Mouse (Mus musculus) adrenal gland, adult 8-10 months (tissue): Measurements from ENCODE around the gene Lrguk. TPM values are rescaled to one million over a fixed set of nuclear protein-coding genes. Genes with fewer than 3 reads are reported as not detected.

Source experiments
- DNase-seq: peaks from one replicate; pipeline ENCODE4 v3.0.0; 2022
- total RNA-seq, 4 experiments: library from RNA; stranded (reverse); gene quantifications; 2 replicates each; pipeline ENCODE4 v1.2.4; 2022

Lrguk gene
- 1 to 10 TPM in 2 of 4 experiments, under 1 TPM in 2; 0.63 to 1.7 (median 1.1) TPM for total RNA-seq

DNA sequence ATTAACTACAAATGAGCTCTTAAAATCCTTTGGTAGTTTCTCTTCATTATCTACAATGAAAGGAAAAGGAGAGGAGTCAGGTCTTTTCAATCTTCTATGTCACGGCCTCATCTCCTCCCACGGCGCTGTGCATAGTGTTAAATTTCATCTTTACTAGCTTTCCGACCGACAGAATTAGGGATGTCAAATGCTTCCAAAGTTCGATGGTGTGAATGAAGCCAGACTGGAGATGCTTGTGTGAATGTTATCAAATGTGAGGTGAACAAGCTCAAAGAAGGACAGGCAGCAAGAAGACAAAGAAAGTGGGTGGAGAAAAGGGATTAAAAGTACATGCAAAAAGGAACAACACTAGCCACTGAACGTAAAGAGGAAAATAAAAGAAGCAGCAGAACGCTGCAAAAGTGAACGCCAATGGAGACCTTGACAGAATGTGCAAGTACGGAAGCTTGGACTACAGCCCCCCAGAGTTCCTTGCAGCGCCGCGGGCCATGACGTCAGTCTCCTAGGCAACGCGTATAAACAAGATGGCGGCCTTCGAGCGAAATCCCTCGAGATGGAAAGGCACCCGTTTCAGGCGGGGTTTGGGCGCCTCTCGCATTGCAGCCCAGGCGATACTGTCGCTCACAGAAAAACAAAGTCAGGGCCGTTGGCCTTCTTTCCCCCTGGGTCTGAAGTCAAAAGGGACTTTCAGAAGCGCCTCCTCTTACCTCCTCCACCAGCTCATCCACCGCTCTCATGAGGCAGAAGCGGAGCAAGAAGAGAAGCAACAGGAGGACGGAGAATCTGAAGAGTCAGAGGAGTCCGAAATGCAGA, at the start of gene Lrguk:
TSS of gene Lrguk (plus strand) at position 516 of the 813 bp plus-strand sequence.
- peak; percentile 80 for DNase-seq

GRCm38 (mm10) chr6:33982709-33983108, 46.5 kb upstream of the Lrguk start:
- no peak for DNase-seq

- DNase-seq = no peak
Observed at GRCm38 (mm10) chr6:33987132-33987531, 42.1 kb upstream of the Lrguk start.

DNA sequence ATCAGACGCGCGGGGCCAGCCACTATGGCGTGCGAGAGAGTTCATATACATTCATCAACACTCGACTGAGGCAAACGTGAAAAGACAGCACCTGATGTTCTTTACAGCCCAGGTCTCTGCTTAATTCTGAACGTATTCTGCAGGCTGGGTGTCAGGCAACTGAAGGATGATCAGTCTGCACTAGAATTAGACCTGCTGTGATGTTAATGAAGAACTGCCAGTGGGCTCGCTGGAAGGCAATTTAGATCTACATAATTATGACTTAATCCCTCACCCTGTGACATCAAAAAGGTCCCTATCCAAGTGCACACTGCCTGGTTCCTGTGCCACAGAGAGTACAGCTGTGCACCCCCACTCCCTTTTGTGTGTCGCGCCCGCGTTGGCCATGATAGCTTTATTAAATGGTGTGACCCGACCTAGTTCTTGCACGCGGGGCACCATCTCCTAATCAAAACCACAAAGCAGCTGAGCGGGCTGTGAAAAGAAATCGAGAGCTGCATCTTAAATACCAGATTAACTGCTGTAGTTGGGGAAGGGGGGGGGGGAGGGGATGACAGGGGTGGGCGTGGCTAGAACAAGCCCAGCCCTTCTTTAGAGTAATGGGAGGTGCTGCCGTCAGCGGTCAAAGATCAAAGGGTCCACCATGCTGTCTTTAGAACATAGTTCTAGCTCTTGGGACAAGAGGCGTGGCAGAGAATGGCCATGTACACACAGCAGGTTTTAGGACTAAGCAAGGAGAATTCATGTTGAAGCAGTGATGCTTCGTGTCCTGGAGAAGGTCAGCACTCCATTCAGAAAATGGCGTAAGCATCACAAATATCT, 36.8 kb upstream of the Lrguk start:
- DNase-seq = no peak

- DNase-seq = no peak
Observed at GRCm38 (mm10) chr6:33993842-33994241, 35.4 kb upstream of the Lrguk start.

GRCm38 (mm10) chr6:33998590-33998989, 30.7 kb upstream of the Lrguk start:
- DNase-seq = no peak

- no peak for DNase-seq
Observed at GRCm38 (mm10) chr6:33999530-33999929, 29.7 kb upstream of the Lrguk start.

DNA sequence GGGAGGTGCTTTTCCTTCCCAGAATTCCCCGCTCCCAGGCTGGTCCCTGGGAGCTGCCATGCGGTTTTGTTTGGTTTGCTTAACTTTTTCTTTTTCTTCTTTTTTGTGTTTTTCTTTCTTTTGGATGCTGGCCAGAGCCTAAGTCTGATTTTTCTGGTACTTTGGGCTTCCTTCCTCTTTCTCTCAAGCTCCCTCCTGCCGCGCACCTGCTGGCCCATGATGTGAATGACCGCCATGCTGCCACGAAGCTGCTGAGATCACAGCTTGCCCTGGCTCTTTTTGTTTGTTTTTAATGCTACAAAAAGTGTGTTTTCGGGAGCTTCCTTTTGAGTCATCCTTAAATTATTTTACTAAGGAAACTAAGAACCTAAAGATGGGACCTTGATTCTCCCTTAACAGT, 28.6 kb upstream of the Lrguk start:
- DNase-seq = no peak

GRCm38 (mm10) chr6:34003033-34003432, 26.2 kb upstream of the Lrguk start:
- DNase-seq = no peak

DNA sequence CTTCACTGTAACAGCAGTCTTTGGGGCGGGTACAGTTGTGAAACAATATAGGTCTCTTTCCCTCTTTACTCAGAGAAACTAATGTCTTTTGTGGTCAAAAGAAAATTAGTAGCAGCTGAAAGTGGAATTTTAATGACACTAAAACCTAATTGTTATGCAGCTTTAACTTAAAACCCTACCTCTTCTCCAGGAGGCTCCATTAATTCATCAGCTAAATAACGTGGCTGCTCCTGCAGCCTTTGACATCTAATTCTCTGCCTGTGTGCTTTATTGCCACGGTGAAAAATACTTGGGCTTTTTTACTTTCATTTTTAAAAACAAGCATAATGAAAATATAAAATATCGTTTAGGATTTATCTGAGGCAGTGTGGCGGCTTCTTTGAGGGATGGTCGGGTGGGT, 15.8 kb upstream of the Lrguk start:
- no peak for DNase-seq

- no peak for DNase-seq
Observed at GRCm38 (mm10) chr6:34029746-34030027, 439 bp downstream of the Lrguk start.

DNA sequence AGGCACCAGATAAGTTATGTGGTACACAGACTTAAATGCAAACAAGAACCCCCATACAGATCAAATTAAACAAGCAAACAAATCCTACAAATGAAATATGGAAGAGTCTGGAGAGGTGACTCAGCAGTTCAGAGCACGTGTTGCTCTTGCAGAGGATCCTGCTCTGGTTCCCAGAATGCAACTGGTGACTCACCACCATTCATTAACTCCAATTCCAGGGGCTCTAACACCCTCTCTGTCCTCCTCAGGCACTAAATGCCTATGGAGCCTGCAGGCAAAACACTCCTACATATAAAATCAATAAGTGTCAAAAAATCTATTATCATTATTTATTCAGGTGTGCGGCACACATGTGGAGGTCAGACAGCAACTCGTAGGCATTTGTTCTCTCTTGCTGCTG, 4.8 kb downstream of the Lrguk start:
- DNase-seq = no peak

- no peak for DNase-seq
Observed at GRCm38 (mm10) chr6:34034577-34035461, 5.6 kb downstream of the Lrguk start.

DNA sequence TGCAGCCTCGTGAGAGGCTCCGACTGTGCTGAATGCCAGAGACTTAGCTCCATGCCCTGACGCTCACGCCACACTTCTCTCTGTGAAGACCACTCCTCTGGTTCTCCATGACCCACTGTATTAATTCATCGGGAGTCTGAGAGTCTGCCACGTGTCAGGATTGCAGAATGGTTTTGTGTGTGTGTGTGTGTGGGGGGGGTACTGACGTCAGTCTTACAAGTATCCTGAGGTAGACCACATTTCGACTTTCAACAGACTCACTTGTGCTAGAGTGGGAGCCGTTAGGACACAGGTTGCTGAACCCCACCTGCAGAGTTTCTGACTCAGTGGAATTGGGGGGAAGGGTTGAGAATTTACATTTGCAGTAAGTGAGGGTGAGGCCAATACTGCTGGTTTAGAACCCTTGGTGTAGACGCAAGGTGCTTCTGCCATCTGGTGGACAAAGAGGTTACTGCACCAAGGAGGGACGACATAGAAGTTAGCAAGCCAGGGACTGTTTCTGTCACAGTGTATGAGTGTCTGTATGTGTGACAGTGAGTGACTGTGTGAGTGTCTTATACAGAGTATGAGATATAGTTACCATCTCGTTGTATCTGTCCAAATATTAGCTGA, 11.5 kb downstream of the Lrguk start:
- DNase-seq = peak; percentile 46

DNA sequence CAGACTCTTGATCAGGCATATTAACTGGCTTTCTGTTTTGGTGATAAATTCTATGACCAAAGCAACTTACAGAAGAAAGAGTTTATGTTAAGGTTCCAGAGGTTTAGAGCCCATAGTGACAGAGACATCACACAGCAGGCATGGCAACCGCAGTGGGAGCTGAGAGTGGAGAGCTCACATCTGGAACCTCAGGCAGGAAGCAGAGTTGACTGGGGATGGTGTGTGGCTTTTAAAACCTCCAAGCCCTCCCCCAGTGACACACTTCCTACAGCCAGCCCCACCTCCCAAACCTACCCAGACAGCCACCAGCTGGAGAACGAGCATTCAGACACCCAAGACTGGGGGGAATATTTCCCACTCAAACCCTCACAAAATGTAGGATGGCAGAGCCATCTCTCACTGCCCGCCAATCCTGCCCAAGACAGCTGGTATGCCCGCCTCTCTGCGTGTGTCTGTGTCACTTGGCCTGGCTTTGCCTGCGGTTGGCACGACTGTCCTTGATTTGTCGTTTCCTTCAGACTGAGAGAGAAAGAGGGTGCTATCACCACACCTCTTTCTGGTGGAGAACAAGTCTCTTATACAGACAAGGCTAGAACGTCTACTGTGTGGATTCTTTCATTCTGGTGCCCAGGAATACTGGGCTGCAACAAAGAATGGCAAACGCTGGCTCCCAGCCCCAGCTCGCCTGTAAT, 12.5 kb downstream of the Lrguk start:
- DNase-seq = no peak

- no peak for DNase-seq
Observed at GRCm38 (mm10) chr6:34044228-34044811, 15.1 kb downstream of the Lrguk start.

DNA sequence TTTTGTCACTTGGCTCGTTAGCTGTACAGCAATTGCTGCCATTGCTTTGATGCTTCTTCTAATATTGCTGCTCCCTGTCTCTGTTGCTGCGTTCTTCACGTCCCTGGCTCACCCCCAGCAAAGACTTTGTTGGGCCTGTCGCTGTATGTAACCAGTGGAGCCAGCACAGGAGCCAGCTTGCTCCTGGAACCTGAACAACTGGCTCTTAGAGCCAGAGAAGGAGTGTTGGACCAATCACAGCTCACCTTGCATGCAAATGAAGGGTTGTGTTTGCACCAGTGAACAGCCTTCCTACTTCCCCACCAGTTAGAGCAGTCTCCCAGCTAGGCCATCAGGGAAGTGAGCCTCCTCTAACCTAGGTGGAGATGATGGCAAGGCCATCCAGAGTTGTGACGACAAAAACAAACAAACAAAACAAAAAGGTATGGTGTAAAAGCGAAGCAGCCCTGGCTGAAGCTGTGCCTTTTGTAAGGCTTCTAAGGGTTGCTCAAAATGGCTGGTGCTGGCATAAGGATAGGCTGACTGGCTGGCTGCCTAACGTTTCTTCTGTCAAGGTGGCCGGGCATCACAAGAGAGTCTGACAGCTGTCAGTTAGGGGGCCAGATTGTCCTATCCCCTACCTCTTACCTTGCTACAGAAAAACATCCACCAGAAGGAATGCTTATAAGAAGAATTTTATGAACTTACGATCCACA, 15.7 kb downstream of the Lrguk start:
- no peak for DNase-seq

DNA sequence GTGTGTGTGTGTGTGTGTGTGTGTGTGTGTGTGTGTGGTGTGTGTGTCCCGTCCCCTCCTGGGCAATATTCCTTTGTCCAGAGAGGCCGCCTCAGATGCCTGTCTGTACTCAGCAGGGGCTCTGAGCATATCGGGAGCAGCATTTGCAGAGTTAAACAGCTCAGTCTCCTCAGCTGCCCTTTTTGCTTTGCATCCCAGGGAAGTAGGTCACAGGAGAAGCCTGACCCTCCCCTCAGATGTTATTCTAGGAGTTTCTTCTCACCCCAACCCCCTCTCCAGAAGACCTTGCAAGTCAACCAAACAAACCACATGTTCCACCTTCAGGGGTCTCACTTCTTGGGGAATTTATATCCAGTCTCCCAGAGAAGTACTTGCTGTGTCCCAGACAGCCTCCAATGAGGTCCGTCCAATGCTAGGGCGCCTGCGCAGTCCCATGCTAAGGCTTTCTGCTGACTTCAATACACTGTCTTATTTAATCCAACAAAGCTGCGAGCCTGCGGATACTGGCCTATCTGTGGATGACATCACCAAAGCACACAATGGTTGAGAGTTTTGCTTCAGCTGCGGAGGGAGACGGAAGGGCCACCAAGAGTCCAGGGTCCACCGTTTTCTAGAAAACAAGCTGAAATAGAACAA, 17.4 kb downstream of the Lrguk start:
- no peak for DNase-seq

GRCm38 (mm10) chr6:34049433-34049832, 20.2 kb downstream of the Lrguk start:
- no peak for DNase-seq

DNA sequence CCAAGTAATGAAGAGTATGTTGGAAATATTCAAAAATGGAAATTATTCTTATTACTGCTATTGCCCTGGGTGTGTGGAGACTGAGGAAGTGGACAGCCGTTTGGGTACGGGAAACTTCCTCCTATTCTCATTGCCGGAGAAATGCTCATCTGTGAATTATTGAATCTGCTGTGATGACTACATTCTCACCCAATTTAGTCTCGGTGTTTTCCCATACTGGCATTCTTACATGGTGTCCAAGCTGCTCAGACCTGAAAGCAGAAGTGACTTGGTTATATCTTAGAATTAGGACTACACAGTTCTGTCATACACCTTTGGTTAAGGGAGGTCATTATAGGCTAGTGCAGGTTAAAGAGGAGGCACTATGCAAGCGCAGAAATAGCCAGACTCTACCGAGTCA, 30.5 kb downstream of the Lrguk start:
- no peak for DNase-seq
